Mouse (Mus musculus) neural tube, embryonic 13.5 days (tissue): ENCODE results near the gene Sema3e. TPM values are rescaled to one million over a fixed set of nuclear protein-coding genes. Genes with fewer than 3 reads are reported as not detected.

Experiments
- ATAC-seq: fragments of 200-750 bp; cut with Nextera tagmentation; 2 replicates; pipeline ENCODE4 v1.8.0; 2017; ENCODE audit warnings: low read depth, mild to moderate bottlenecking, moderate TSS enrichment, moderate library complexity
- H3K27ac ChIP-seq: fragments of 300-500 bp; sonication (generic); replicated peaks from 2 replicates; pipeline ENCODE4 v1.5.1; 2015; ENCODE audit warnings: moderate library complexity, mild to moderate bottlenecking, inconsistent platforms
- H3K27me3 ChIP-seq: fragments of 300-500 bp; sonication (generic); 2 replicates; pipeline ENCODE4 v1.6.1; 2015; ENCODE audit warnings: mild to moderate bottlenecking, inconsistent platforms
- H3K36me3 ChIP-seq: fragments of 300-500 bp; sonication (generic); 2 replicates; pipeline ENCODE4 v1.6.1; 2015; ENCODE audit warnings: mild to moderate bottlenecking, inconsistent platforms
- H3K4me1 ChIP-seq: fragments of 300-500 bp; sonication (generic); replicated peaks from 2 replicates; pipeline ENCODE4 v1.6.1; 2015; ENCODE audit warnings: inconsistent platforms
- H3K4me2 ChIP-seq: fragments of 300-500 bp; sonication (generic); 2 replicates; pipeline ENCODE4 v1.6.1; 2015; ENCODE audit warnings: inconsistent platforms, mild to moderate bottlenecking, moderate library complexity
- H3K4me3 ChIP-seq: fragments of 300-500 bp; sonication (generic); 2 replicates; pipeline ENCODE4 v1.5.1; 2015; ENCODE audit warnings: mild to moderate bottlenecking, inconsistent platforms
- H3K9ac ChIP-seq: fragments of 300-500 bp; sonication (generic); 2 replicates; pipeline ENCODE4 v1.6.1; 2015; ENCODE audit warnings: moderate library complexity, mild to moderate bottlenecking, inconsistent platforms
- H3K9me3 ChIP-seq: fragments of 300-500 bp; sonication (generic); 2 replicates; pipeline ENCODE4 v1.6.1; 2016; ENCODE audit warnings: inconsistent platforms
- WGBS: fragments of 180-500 bp; shearing (Covaris S2); methylation state at CpG from one replicate; pipeline ENCODE4 v1.1.7; 2015; 5-methylcytosine and 5-hydroxymethylcytosine counted together
- polyA plus RNA-seq: library from polyadenylated mRNA; unstranded; fragments of >200 nt; fragmentation: Nextera tagmentation; extraction: Ambion mirVana; gene quantifications from 2 replicates; pipeline ENCODE4 v1.2.1, GENCODE M21; 2015

Sema3e gene
- polyA plus RNA-seq, 1 experiment from 2014 or later: 2.3 TPM

DNA sequence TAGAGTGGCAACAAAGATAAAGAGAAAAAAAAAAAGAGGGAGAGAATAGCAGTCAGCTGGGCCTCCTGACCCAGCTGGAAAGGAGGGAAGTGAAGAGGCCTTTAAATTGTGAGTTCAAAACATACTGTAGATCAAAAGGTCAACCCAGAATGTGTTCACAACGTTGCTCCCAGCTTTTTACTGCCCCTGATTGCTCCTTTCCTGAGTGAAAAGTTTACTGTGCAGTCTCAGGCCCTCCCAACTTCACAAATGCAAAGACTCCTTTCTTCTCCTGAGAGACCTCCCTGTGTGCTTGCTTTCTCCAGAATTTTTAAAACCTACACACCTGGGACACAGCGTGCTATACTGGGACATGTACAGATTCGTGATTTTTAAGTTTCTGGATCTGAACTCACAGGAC is 8.2 kb downstream of the Sema3e start:
- H3K9me3 ChIP-seq: no peaks in the 10 kb centered on the region
- no peak overlapping the region for H3K9ac ChIP-seq
- no peaks in the 10 kb centered on the region for H3K36me3 ChIP-seq
- no peak overlapping the region for H3K4me2 ChIP-seq
- H3K4me1 ChIP-seq: no peaks in the 10 kb centered on the region
- no peak overlapping the region for H3K27ac ChIP-seq
- no peaks in the 10 kb centered on the region for H3K27me3 ChIP-seq
- ATAC-seq: no peak
- H3K4me3 ChIP-seq: no peak overlapping the region
- WGBS: 4% methylated on average over 3 of the region's 3 CpGs

DNA sequence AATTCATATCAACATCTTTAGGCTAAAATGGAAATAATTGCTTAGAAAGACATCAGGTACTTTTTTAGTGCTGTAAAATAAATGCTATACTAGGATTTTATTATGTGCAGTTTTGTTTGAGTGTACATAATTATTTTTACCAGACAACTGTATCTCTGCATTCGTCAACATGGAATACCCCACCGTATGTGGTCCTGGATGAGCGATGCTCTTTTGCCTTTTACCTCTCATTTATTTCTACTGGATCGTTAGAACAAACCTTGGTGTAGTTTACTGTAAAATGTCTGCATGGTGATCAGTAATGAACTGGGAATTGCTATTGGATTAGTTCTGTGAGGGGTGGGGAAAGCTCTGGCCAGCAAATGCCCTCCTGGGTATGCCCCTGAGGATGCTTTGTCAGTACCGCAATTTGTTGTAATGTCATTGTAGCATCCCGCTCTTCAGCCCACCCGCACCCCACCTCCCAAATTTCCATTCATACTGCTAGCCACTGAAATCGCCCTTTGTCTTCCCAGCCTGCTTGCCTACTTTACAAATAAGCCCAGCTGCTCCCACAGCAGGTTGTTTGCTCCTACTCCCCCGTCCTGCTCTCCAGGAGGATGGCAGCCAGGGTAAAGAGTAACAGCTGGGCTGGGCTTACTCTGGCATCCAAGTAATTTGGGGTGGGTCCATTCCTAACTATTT is 13.9 kb downstream of the Sema3e start:
- Histone ChIP-seq H3K36me3 (no peaks in the 10 kb centered on the region), H3K27me3 (no peaks in the 10 kb centered on the region), H3K4me2 (peak overlapping the region; percentile 49), H3K4me1 (peaks cover 16% of the 10 kb centered on the region), H3K9ac (peak overlapping the region; percentile 57; the same call in 1 of the 2 replicates), H3K9me3 (no peaks in the 10 kb centered on the region), H3K4me3 (peak overlapping the region; percentile 16), H3K27ac (peak overlapping the region; percentile 68)
- WGBS: 8% methylated on average over 9 of the region's 9 CpGs
- ATAC-seq: peak; percentile 92

DNA sequence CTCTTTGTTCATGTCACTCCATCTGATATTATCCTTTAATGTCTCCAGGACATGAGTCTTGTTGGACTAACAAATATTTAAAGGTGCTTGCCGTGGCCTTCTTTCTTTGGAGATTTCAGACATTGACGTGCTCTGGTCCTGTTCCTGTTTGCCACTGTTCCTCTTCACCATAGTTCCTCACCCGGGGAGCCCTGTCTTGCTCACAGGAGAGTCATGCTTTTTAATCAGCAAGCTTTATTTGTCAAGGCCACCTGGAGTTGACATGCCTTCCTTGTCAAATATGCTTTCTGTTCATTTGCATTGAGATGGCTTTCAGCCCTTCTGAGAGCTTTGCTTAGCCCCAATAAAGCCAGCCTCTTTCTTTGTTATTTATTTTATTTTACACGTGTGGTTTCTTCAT is 15.1 kb downstream of the Sema3e start:
- Histone ChIP-seq H3K4me1 (peaks cover 16% of the 10 kb centered on the region), H3K9me3 (no peaks in the 10 kb centered on the region), H3K4me2 (no peak overlapping the region), H3K4me3 (no peak overlapping the region), H3K27ac (peak overlapping the region; percentile 54; the same call in 1 of the 2 replicates), H3K36me3 (no peaks in the 10 kb centered on the region), H3K27me3 (no peaks in the 10 kb centered on the region), H3K9ac (no peak overlapping the region)
- WGBS: 15% methylated on average over 4 of the region's 4 CpGs
- peak; percentile 19; the same call in 1 of the 2 replicates for ATAC-seq

DNA sequence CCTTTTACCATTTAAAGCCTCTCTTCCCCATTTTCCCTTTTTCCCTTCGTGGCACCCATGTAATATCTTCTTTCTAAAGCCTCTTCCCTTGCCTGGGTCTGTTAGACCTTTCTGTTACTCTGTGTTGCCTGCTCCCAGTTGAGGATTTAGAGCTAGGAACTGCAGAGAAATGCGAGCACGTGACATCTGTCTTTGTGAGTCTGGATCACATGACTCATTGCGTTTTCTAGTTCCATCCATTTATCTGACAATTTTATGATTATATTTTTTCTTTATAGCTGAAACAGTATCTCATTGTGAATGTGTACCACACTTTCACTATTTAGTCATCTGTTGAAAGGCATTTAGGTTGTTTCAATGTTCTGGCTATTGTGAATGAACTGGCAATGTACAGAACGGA is 18.0 kb downstream of the Sema3e start:
- WGBS: 75% methylated on average over 5 of the region's 5 CpGs
- ATAC-seq: no peak
- Histone ChIP-seq H3K27ac (no peak overlapping the region), H3K27me3 (no peaks in the 10 kb centered on the region), H3K4me3 (no peak overlapping the region), H3K9ac (no peak overlapping the region), H3K4me2 (no peak overlapping the region), H3K4me1 (peaks cover 16% of the 10 kb centered on the region), H3K36me3 (no peaks in the 10 kb centered on the region), H3K9me3 (no peaks in the 10 kb centered on the region)

DNA sequence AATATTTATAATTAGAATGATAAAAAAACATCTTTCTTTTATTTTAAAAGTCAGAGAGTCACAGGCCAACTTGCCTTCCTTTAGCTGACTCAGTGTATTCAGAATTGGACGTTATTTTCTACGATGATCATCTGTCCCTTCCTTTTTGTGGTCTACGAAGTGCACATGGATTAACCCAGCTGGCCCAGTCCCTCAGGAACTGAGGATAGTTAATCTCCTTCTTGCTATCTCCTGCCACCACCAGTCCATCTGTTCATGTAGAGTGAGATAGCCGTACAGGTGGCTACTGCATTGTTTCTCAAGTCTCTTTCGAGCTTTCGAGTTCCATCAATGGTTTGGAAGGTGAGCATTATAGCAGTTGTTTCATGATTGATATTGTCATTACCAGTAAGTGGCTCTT is 18.9 kb downstream of the Sema3e start:
- Histone ChIP-seq H3K36me3 (no peaks in the 10 kb centered on the region), H3K27ac (no peak overlapping the region), H3K9me3 (no peaks in the 10 kb centered on the region), H3K4me2 (no peak overlapping the region), H3K27me3 (no peaks in the 10 kb centered on the region), H3K4me3 (no peak overlapping the region), H3K4me1 (peaks cover 13% of the 10 kb centered on the region), H3K9ac (no peak overlapping the region)
- 82% methylated on average over 6 of the region's 6 CpGs for WGBS
- no peak for ATAC-seq

DNA sequence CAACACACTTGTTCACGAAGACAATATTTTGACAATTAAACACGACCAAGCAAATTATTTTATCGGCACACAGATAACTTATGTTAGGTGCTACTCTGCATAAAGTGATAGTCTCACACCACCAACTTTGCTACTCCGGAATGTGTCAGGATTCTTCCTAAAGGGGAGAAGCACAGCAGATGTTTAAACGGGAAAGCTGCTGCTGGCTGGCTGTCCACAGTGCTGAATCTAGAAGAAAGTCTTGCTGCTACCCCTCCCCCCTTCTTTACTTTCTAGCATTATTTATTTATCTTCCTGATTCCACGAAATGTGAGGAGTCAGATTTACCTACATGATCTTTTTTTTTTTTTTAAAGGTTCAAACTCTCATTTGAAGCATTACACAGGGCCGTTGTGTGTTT is 23.6 kb downstream of the Sema3e start:
- no peaks in the 10 kb centered on the region for H3K36me3 ChIP-seq
- no peak overlapping the region for H3K27ac ChIP-seq
- no peaks in the 10 kb centered on the region; the same call in 1 of the 2 replicates for H3K4me1 ChIP-seq
- H3K4me3 ChIP-seq: no peak overlapping the region
- WGBS: 53% methylated on average over 7 of the region's 7 CpGs
- H3K9ac ChIP-seq: no peak overlapping the region
- no peaks in the 10 kb centered on the region for H3K9me3 ChIP-seq
- no peak for ATAC-seq
- H3K27me3 ChIP-seq: no peaks in the 10 kb centered on the region
- no peak overlapping the region for H3K4me2 ChIP-seq

DNA sequence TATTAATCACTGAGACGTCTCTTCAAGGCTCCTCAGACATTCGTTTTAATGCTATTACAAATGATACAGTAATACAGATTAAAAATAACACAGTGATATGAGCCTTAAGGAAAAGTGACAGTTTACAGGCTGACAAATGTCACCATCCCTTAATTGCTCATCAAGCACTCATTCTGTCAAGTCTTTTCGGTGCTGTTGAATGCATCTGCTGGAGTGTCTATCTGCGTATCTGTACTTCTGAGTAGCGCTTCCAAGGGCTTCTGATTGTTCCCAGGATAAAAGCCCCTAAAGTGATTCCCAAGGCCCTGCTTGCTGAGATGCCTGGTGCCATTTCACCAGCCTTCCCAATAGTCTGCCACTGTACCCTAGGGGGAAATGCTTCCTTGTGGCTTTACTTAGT is 29.4 kb downstream of the Sema3e start:
- Histone ChIP-seq H3K36me3 (no peaks in the 10 kb centered on the region), H3K4me1 (no peaks in the 10 kb centered on the region), H3K4me2 (no peak overlapping the region), H3K9ac (no peak overlapping the region), H3K4me3 (no peak overlapping the region), H3K9me3 (no peaks in the 10 kb centered on the region), H3K27ac (no peak overlapping the region), H3K27me3 (no peaks in the 10 kb centered on the region)
- WGBS: 63% methylated on average over 5 of the region's 5 CpGs
- no peak for ATAC-seq

DNA sequence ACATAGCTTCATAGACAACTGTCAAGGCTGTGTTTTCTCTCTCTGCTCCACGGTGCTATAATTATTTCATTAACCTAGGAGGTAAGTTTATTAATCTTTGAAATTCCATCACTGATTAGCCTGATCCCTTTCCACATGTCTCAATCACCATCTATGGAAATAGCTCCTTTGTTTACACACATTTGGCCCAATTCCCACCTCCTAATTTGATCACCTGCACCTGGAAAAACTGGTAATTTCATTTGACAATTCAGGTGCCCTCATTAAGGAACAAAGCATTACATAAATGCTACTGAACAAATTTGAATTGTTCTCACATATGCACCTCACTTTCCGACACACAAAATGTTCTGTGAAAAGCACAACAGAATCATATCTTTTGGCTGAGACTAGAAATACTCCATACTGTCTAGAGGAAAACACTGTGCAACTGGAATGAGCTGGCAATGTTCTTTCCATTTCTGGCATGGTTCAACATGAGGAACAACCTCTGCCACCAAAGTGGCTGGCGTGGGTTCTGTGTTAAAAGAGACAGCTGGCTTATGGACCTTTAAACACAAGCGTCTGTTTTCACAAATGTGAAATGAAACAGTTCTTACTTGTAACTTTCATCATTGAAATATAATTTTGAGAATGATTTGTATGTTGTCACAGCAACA is 34.9 kb downstream of the Sema3e start:
- Histone ChIP-seq H3K27me3 (no peaks in the 10 kb centered on the region), H3K9ac (no peak overlapping the region), H3K4me3 (no peak overlapping the region), H3K36me3 (no peaks in the 10 kb centered on the region), H3K9me3 (no peaks in the 10 kb centered on the region), H3K27ac (no peak overlapping the region), H3K4me1 (no peaks in the 10 kb centered on the region), H3K4me2 (no peak overlapping the region)
- ATAC-seq: no peak
- 87% methylated on average over 4 of the region's 4 CpGs for WGBS

DNA sequence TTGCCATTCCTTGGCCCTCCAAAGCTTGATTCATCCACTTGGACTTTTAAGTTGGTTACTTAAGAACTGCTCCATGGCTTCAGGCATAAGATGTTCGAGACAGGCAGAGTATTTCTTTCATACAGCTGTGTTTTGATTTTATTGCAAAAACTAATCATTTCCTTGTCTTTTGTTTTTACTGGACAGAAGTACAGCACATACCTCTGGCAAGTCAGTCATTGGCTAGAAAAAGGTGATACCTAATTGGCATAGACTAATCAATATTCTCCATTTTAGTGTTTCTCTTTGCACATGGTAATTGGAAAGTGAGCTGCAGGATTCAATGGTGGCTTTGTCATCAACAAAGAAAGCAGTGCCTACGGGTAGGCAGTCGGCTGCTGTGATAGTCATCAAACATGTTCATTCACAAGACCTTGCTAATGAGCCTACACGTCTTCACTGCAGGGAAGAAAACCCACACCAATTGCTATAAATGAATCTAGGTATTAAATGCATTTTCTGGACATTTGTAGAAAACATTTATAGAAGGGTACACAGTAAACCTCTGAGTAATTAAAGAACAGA is 37.9 kb downstream of the Sema3e start:
- no peak overlapping the region for H3K9ac ChIP-seq
- no peaks in the 10 kb centered on the region for H3K36me3 ChIP-seq
- 30% methylated on average over 4 of the region's 4 CpGs for WGBS
- no peaks in the 10 kb centered on the region for H3K27me3 ChIP-seq
- no peaks in the 10 kb centered on the region for H3K4me1 ChIP-seq
- no peak for ATAC-seq
- H3K9me3 ChIP-seq: no peaks in the 10 kb centered on the region
- H3K4me3 ChIP-seq: no peak overlapping the region
- no peak overlapping the region for H3K27ac ChIP-seq
- no peak overlapping the region for H3K4me2 ChIP-seq

DNA sequence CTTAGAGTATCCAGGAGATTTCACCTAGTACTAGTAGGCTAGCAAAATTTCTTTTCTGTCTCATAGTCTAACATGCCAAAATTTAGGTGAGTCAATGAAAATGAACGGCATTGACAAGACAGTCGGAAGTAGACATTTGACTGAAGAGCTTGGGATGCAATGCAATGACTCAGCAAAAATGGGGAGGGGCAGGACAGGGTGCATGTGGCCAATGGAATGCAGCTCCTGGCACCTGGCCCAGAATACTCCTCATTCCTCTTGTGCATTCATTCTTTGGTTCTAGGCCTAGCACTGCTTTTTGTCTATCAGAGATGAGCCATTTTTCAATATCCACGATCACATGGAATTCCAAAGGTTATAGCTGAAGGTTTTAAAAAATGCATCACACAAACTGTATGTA is 48.1 kb downstream of the Sema3e start:
- Histone ChIP-seq H3K9me3 (no peaks in the 10 kb centered on the region), H3K4me3 (no peak overlapping the region), H3K36me3 (no peaks in the 10 kb centered on the region), H3K4me2 (no peak overlapping the region), H3K4me1 (no peaks in the 10 kb centered on the region), H3K27me3 (no peaks in the 10 kb centered on the region), H3K9ac (no peak overlapping the region), H3K27ac (no peak overlapping the region)
- no peak for ATAC-seq
- WGBS: 84% methylated on average over 3 of the region's 3 CpGs

DNA sequence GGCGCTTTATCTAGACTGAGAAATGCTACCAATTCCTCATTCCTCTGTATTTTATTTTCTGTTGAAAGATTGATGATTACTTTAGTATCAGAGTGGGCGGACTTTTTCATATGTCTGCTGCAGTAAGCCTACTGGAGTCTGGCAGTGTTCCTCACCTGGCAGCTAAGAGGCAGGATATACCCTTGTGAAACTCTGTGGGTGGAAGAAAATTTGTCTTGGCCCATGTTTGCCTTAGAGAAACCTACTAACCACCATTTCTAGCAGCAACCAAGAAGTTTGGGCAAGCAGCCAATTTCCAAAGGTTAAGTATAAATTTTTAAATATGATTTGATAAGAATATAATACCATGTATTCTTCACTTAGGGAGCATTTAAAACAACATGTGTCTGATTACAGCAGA is 63.0 kb downstream of the Sema3e start:
- Histone ChIP-seq H3K4me3 (no peak overlapping the region), H3K27ac (no peak overlapping the region), H3K4me1 (peaks cover 6% of the 10 kb centered on the region), H3K9me3 (no peaks in the 10 kb centered on the region), H3K36me3 (no peaks in the 10 kb centered on the region), H3K9ac (no peak overlapping the region), H3K27me3 (no peaks in the 10 kb centered on the region), H3K4me2 (no peak overlapping the region)
- WGBS: 91% methylated on average over 2 of the region's 2 CpGs
- no peak for ATAC-seq

DNA sequence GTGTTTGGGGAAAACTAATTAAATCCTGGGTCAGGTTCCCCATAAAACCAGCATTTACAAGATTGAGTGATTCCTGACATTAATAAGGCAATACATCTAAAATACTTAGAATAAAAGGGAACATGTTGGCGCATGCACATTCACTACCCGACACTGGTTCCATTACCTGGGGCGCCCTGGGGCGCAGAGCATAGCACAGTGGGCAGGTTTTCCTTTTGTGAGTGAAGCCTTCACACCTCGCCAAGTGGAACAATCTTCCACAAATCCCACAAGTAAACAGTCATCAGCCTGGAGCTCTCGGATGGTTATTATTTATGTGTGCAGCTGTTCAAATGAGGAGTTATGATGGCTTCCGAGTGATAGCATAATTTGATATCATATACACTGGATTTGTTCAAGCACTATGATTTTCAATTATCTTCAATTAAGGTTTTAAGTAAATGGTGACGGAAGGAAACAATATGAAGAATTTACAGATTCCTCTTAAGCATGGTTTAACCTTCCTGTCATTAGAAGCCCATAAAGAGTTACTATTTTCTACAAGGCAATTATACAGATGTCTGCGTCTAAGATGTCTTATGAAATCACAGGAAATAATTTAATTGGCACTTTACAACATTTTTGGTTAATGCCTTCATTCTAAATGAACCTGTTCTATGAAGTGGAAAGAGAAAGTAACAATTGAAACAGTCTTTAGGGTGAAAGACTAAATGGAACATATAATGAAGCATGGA is 65.0 kb downstream of the Sema3e start:
- ATAC-seq: no peak
- no peaks in the 10 kb centered on the region for H3K27me3 ChIP-seq

More for the DNA sequence above, 65.0 kb downstream of the Sema3e start:
- no peak overlapping the region for H3K9ac ChIP-seq
- H3K4me1 ChIP-seq: peaks cover 6% of the 10 kb centered on the region
- H3K36me3 ChIP-seq: no peaks in the 10 kb centered on the region
- no peak overlapping the region for H3K4me2 ChIP-seq
- no peak overlapping the region for H3K4me3 ChIP-seq
- H3K9me3 ChIP-seq: no peaks in the 10 kb centered on the region
- H3K27ac ChIP-seq: no peak overlapping the region
- WGBS: 75% methylated on average over 9 of the region's 9 CpGs
